Mouse (Mus musculus): ENCODE data around the gene Cox14. TPM values are rescaled to one million over a fixed set of nuclear protein-coding genes. Genes with fewer than 3 reads are reported as not detected.
"Not testable (repeated sequence)": the region's sequence is repeated elsewhere in the genome, so short reads cannot be mapped to it uniquely, and the experiment has no call there.

Gene Cox14
- total RNA-seq, 2 experiments from 2014 or later, result 181 to 213 TPM

- peak in 1 of 2 experiments; percentile 76 for DNase-seq (ENCODE audit: low spot score in 2 of 2)
Observed at GRCm38 (mm10) chr15:99724292-99725021, 961 bp upstream of the Cox14 start.

GRCm38 (mm10) chr15:99726549-99726948 is 1.1 kb downstream of the Cox14 start:
- DNase-seq (ENCODE audit: low spot score in 2 of 2), result no peak

GRCm38 (mm10) chr15:99727039-99727438 is 1.6 kb downstream of the Cox14 start:
- DNase-seq (ENCODE audit: low spot score in 2 of 2), result not testable (repeated sequence)

GRCm38 (mm10) chr15:99727525-99727924 is 2.1 kb downstream of the Cox14 start:
- DNase-seq (ENCODE audit: low spot score in 2 of 2), result no peak

GRCm38 (mm10) chr15:99728211-99728610 is 2.8 kb downstream of the Cox14 start:
- DNase-seq (ENCODE audit: low spot score in 2 of 2), result no peak

DNA sequence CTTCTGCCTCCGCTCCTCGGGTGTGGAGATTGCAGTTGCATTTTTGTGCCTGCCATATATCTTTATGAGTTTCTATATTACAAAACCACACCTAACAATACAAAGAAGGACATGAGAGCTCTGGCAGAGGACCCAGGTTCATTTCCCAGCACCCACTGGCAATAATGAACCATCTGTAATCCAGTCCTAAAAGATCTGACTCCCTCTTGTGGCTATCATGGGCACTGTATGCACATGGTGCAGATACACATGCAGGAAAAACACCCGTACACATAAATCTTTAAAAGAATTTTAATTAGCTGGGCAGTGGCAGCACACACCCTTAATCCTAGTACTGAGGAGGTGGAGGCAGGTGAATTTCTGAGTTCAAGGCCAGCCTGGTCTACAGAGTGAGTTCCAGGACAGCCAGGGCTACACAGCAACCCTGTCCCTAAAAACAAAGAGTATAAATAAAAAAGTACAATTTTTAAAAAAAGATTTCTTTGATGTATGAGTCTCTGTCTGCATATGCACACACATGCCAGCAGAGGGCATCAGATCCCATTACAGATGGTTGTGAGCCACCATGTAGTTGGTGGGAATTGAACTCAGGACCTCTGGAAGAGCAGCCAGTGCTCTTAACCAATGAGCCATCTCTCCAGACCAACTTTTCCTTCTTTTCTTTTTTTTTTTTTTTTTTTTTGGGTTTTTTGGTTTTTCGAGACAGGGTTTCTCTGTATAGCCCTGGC is 3.8 kb downstream of the Cox14 start:
- no peak for DNase-seq (ENCODE audit: low spot score in 2 of 2)

GRCm38 (mm10) chr15:99731167-99731566 is 5.7 kb downstream of the Cox14 start:
- DNase-seq (ENCODE audit: low spot score in 2 of 2), result no peak

GRCm38 (mm10) chr15:99731678-99732077 is 6.3 kb downstream of the Cox14 start:
- DNase-seq (ENCODE audit: low spot score in 2 of 2), result no peak

DNA sequence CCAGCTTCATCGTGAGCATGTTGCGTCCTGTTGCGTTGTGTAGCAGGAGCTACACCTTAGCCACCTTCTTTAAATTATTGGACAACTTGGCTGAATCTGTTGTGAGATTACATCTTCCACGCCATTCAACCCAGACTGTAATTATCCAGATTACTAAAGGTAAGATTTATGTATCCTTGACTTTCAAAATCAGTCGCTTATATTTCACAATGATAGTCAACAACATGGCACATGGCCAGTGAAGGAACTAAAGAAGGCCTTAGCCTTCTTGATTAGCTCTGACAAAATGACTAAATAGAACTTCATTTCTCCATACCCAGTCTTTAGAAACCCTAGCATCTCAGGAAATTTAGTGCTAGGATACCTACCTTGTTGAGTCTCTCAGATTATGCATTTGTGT is 7.8 kb downstream of the Cox14 start:
- peak in 1 of 2 experiments; percentile 13 for DNase-seq (ENCODE audit: low spot score in 2 of 2)

DNA sequence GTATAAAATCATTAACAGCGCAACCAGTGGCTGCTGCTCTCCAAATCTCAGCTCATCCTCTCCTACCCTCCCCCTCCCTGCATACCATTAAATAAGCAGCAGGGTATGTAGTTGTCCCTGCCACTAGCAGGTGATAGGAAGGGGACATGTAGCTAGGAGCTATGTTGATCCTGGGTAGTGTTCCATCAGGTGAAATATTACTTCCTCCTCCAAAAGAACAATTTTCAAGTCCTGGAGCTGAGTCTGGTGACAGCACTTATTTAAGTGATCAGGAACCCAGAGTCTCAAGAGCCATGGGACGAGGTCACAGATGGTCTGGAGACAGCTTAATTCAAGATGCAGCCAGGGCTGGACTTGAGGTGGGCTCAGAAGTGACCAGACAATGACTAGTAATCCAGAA is 10.2 kb downstream of the Cox14 start:
- peak; percentile 100 for DNase-seq (ENCODE audit: low spot score in 2 of 2)

- DNase-seq (ENCODE audit: low spot score in 2 of 2), result no peak
Observed at GRCm38 (mm10) chr15:99736675-99737074, 11.3 kb downstream of the Cox14 start.

DNA sequence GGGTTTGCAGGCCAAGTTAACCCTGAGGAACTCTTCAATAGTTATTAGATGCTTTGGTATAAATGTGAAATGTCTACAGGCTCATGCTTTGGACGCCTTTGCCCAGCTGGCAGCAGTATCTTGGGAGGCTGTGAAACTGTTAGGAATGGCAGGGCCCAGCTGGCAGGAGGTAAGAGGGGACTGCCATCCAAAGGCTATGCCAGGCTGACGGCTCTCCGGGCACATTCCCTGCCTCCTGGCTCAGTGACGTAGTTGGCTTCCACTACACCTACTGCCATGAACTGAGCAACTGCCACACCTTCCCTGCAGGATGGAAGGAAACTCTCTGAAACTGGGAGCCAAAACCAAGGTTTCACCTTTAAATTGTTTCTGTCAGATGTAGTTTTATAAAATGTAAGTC is 14.8 kb downstream of the Cox14 start:
- no peak for DNase-seq (ENCODE audit: low spot score in 2 of 2)

DNA sequence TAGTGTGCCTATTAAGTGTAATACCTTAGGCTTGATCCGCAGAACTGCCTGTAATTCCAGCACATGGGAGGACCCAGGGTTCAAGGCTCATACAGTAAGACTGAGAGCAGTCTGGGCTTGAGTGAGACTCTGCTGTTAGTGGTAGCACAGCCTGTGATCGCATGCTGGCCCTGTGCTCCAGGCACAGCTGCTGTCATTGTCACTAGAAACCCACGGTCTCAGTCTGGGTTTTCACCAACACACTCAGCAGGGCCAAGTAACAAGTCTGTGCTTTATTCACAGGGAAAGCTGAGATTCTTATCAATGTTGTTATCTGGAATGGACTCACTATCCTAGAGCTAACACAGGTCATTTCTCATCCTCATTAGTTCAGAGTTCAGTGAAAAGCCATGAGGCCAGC is 28.8 kb downstream of the Cox14 start:
- DNase-seq (ENCODE audit: low spot score in 2 of 2), result no peak

GRCm38 (mm10) chr15:99767467-99767866 is 42.0 kb downstream of the Cox14 start:
- DNase-seq (ENCODE audit: low spot score in 2 of 2), result no peak

GRCm38 (mm10) chr15:99768761-99769160 is 43.3 kb downstream of the Cox14 start:
- DNase-seq (ENCODE audit: low spot score in 2 of 2), result no peak

GRCm38 (mm10) chr15:99771004-99771500 is 45.6 kb downstream of the Cox14 start:
- DNase-seq (ENCODE audit: low spot score in 2 of 2), result no peak

DNA sequence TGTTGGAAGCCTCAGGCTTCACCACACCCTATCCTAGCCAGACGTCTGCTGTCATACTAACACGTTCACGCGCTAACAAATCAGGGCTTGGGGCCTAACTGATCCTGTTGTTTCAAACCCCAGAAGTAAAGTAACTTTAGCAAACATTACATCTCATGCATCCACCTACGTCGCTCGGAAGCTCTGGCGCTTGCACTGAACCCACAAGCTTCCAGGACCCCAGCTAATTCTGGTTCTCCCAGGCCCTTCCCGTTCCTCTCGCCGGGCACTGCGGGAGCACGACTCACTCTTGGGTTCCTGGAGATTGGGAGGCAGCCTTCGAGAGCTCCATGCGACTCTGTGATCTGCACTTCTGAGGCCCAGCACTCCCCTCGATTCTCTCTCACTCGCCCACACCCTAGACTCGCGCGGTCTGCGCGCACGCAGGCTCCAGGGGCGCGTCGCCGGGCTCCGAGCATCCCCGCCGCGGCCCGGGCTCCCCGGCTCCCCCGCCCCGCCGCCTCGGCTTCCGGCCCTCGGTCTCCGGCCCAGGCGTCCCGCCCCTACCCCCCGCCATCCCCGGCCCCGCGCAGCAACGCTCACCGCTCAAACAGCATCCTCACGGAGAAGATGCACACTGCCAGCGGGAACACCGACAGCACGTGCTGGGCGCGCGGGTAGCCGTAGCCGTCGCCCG is 46.3 kb downstream of the Cox14 start:
- DNase-seq (ENCODE audit: low spot score in 2 of 2), result peak; percentile 42 to 52

DNA sequence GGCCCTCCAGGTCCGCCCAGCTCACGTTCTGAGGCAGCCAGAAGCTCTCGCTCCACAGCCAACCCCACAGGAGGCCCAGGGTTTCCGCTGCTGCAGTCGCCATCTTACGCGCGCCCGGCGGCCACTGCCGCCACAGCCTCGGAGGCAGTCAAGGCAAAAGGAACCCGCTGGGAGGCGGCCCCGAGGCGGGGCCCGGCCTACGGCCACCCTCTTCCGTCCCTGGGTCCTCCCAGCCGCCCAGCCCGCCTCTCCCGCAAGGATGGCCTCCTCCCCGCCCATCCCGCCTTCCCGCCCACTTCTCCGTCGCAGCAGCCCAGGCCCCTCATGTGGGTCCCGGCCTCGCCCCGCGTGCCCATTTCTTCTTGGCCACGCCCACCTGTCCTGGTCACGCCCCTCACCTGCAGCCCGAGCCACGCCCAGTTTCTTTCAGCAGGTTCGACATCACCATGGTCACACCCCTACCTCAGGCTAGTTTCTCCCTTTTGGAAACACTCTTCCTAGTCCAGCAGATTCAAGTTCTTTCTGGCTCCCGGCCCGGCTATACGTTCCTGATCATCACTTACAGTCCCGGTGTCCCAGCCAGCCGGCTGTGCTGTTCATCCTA is 47.0 kb downstream of the Cox14 start:
- DNase-seq (ENCODE audit: low spot score in 2 of 2), result peak; percentile 90 to 94

- not testable (repeated sequence) for DNase-seq (ENCODE audit: low spot score in 2 of 2)
Observed at GRCm38 (mm10) chr15:99772881-99772924, 47.3 kb downstream of the Cox14 start, which contains the start of gene Cers5. Gene Cers5, minus strand, starts transcription at chr15:99772885.

- no peak for DNase-seq (ENCODE audit: low spot score in 2 of 2)
Observed at GRCm38 (mm10) chr15:99772925-99773324, 47.5 kb downstream of the Cox14 start.
